Mouse (Mus musculus): ENCODE measurements around the gene Magee1. TPM values are rescaled to one million over a fixed set of nuclear protein-coding genes. Genes with fewer than 3 reads are reported as not detected.

Magee1 gene
- 1.2 and 1.7 TPM in 2 replicates for polyA plus RNA-seq (2012)

DNA sequence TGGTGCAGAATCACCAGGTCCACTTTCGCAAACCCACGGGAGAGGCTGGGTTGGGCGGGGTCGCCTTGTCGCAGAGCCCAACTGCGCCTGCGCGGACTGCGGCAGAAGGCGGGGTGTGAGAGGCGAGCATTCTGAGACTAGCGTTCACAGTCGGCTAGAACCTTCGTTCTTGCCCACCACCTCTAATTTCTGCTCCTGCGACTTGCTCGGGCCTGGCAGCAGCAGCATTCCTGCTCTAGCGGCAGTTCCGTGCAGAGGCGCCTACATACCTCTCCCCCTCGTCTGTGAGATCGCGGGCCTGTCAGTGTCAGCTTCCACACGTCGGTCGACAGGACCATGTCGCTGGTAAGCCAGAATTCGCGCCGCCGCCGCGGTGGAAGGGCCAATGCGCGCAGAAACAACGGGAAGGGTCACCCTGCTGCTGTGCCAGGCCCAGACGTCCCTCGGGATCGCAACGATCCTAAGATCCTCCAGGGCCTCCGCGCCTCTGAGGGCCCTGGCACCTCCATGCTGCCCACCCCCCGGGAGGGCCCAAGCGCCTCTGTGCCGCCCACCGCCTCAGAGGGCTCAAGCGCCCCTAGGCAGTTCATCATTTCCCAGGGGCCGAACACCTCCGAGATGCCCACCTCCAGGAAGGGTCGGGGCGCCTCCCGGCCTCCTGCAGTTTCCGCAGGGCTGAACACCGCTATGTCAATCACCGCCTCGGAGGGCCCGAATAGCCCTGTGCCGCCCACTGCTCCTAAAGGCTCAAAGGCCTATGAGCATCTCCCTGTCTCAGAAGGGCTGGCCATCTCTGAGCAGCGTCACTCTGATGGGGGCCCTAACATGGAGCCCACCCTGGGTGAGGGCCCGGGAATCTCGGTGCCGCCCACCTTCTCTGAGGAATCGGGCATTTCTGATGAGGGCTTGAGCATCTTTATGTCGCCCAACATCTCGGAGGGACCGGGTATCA, at the start of gene Magee1:
Gene Magee1, plus strand, starts transcription at position 104 of the 952 bp plus-strand sequence.
- no peak for TF ChIP-seq GATA1 (IDR thresholded peaks at IDR 0.05; ENCODE audit: low read length)

DNA sequence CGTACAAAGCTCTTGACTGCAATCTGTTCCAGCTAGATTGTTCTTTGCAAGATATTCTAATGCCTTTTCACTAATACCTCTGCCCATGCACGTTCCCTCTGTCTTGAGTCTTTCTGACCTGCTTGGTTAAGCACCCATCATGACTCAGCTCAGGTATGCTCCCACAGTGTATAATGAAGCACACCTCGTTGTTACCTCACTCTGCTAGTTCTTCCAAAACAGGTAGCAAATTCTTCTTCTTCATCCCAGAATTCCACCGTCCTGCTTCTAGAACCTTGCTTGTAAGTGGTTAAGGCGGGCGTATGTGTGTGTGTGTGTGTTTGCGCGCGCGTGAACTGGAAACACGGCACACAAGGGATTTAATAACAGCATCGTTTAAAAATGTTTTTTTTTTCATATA, 41.0 kb upstream of the Magee1 start:
- no peak for TF ChIP-seq GATA1 (IDR thresholded peaks at IDR 0.05; ENCODE audit: low read length)

DNA sequence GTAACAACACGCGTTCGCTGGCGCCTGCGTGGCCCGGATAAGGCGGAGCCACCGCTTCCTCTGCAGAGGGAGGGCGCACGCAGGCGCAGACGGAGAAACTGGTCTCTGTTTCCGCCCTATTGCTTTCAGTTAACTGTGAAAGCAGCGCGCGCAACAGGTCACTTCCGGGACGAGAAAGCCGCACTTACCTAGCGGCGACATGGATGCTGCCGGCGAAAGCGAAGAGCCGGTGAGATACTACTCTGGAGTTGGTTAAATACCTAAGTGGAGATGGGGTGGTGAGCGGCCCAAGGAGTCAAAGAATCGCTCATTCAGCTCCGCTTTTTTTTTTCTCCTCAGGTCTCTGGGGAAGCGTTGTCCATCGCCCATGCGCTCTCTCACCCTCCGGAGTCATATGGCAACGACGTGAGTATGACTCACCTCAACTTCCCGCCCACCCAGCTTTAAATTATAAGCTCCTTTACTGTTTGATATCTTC, 40.5 kb upstream of the Magee1 start, which contains the start of gene Pbdc1:
Gene Pbdc1, plus strand, starts transcription at position 142 of the 478 bp plus-strand sequence.
- TF ChIP-seq GATA1 (IDR thresholded peaks at IDR 0.05; ENCODE audit: low read length), result no peak

DNA sequence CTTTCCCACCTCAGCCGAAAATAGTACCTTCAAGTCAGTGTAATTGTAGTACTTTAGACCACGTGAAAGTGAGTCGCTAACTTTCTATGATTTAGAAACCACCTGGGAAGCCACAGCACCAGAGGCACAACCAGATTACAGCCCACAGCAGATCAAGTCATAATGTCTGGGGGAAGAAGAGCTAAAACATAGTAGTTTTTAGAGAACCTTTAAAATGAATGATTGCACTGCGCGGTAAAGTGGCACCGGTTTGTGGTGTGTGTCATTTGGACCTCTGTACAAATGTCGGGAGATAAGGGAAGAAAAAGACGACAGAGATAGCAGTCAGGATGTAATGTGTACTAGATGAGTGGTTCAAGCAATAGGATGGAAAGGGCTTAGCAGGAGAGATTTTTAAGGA, 40.1 kb upstream of the Magee1 start:
- no peak for TF ChIP-seq GATA1 (IDR thresholded peaks at IDR 0.05; ENCODE audit: low read length)

DNA sequence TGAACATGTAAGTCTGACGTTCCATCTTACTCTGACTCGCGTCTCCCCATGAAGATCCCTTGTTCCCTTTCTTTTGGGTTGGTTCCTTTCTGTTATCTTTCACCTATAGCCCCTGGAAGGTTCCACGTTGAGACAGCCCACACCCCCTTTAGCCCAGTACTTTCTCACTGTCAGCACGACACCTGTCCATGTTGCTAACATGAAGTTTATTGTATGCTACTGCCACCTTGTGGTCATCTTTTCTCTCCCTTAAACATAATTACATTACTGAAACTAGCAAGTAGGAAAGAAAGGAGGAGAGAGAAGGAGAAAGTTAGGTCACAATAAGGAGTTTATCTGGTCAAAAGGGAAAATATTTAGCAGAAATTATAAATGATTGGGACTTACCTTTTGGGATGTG, 16.0 kb upstream of the Magee1 start:
- no peak for TF ChIP-seq GATA1 (IDR thresholded peaks at IDR 0.05; ENCODE audit: low read length)

GRCm38 (mm10) chrX:105114994-105115393, 5.2 kb upstream of the Magee1 start:
- TF ChIP-seq GATA1 (IDR thresholded peaks at IDR 0.05; ENCODE audit: low read length), result no peak

DNA sequence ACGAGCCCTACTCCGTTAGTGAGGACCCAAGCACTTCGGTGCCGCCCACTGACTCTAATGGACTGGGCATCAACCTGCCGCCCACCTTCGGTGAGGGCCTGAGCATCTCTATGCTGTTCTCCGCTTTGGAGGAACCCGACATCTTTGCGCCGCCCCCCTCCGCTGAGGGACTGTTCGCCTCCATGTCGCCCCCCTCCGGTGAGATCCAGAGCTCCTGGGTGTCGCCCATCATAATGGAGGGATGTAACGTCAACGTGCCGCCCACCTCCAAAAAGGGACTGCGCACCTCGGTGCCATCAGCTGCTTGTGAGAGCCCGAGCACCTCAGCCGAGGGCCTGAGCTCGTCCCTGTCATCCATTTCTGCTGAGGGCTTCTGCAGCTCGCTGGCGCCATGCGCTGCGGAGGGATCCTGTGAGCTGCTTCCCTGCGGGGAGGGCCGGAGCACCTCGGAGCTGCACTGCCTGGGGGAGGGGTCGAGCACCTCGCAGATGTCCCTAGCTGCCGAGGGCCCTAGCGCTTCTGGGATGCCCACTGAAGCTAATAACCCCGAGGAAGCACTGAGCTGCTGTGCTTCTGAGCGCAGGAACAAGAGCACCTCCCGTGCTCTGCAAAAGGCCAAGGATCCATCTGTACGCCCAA, 1.2 kb downstream of the Magee1 start:
- TF ChIP-seq GATA1 (IDR thresholded peaks at IDR 0.05; ENCODE audit: low read length), result no peak

DNA sequence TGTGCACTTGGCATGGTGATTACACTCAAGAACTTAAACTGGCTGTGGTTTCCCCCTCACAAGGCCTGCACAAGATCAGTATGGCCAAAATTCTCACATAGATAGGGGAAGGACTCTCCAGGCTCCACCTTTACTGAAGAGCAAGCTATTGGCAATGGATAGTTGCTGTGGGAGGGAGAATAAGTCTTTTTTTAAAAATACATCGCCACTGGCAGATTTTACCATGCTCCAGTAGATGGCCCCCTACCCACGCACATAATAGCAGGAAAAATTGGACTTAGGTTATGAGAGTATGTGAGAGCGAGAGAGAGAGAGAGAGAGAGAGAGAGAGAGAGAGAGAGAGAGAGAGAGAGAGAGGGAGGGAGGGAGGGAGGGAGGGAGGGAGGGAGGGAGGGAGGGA, 4.7 kb downstream of the Magee1 start:
- TF ChIP-seq GATA1 (IDR thresholded peaks at IDR 0.05; ENCODE audit: low read length), result no peak

GRCm38 (mm10) chrX:105151872-105152461, 31.8 kb downstream of the Magee1 start:
- no peak for TF ChIP-seq GATA1 (IDR thresholded peaks at IDR 0.05; ENCODE audit: low read length)

DNA sequence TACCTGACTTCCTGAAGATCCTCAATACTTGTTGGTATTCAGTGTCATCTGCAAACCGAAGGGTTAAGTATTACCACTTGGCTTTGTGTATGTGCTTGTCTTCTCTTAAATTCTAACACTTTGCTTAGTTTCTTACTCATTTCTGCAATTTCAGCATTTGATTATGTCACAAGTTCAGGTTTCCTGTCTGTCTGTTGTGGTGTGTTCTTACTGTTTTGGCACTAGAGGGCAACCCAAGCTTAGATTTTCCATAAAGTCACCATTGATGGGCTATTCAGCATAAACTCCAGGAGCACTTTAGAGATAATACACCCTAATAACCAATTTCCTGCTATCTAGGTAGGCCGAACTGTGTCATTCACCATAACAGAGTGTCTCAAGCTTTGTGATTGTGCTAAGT, 47.0 kb downstream of the Magee1 start:
- no peak for TF ChIP-seq GATA1 (IDR thresholded peaks at IDR 0.05; ENCODE audit: low read length)

Other genes starting within 250 kb of the Magee1 start
- gene Pbdc1, start 40.6 kb upstream of the Magee1 start, polyA plus RNA-seq (2012), result 2.9 and 29.9 TPM in 2 replicates